Mouse (Mus musculus): ENCODE results near the gene 1300017J02Rik.

- no peak for TF ChIP-seq CTCF (IDR thresholded peaks at IDR 0.05)
- no peak for TF ChIP-seq EP300 (IDR thresholded peaks at IDR 0.05)
These were observed 75.6 kb downstream of the 1300017J02Rik start for GRCm38 (mm10) chr9:103229037-103229867.

All from lung, postnatal 0 days (tissue).